Mouse (Mus musculus) heart, adult 2 months (tissue): ENCODE results near the gene Grin2d.

Experiments used
- CTCF ChIP-seq: fragments of 200-600 bp; IDR thresholded peaks from 2 replicates; pipeline ENCODE4 v1.8.1; 2022; ENCODE audit warnings: antibody characterized with exemption, mild to moderate bottlenecking, moderate library complexity
- EP300 ChIP-seq: fragments of 200-500 bp; IDR thresholded peaks from 2 replicates; pipeline ENCODE4 v1.6.1; 2011; ENCODE audit warnings: low read depth, low read length, control low read depth; ENCODE audit not compliant: insufficient read depth
- POLR2A ChIP-seq: fragments of 200-500 bp; IDR thresholded peaks from 2 replicates; pipeline ENCODE4 v1.6.1; 2011; ENCODE audit warnings: mild to moderate bottlenecking, low read depth, low read length, control low read depth; ENCODE audit not compliant: insufficient read depth

DNA sequence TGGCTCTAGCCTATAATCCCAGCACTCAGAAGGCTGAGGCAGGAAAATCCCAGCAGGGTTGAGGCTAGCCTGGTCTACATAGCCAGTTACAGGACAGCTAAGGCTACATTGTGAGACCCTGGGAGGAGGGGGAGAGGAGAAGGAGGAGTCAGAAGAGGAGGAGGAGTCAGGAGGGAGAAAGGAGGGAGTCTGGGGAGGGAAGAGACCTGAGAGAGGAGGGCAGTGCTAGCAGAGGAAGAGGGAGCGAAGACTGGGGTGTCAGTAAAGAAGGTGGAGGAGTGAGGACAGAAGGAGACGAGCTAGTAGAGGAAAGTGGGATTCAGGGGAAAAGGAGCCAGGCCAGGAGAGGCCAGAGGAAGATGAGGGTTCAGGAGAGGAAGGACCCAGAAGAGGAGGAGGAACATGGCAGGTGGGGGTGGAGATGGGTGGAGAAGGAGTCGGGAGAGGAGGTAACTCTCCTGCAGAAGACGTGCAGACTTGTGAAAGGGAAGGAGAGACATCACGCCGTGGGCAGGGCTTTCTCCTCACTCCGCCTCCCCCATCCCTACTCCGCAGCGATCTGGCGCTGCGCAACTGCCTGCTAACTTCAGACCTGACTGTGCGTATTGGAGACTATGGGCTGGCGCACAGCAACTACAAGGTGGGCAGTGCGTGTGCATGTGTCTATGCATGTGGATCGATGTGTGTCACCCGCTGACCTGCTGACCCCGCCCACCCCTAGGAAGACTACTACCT lies 86.3 kb downstream of the Grin2d start:
- TF ChIP-seq POLR2A (no peak), CTCF (no peak), EP300 (no peak)
